Mouse (Mus musculus) T-cell, adult 2 months (primary cell): ENCODE results near the gene Slc2a12.
A peak's percentile ranks its signal among the peaks of the same experiment; 100 is the strongest.

Experiments
- DNase-seq: peaks from one replicate; pipeline ENCODE4 v3.0.0; 2022; ENCODE audit warnings: low spot score

Gene Slc2a12

GRCm38 (mm10) chr10:22660286-22661000 is 15.6 kb downstream of the Slc2a12 start:
- no peak for DNase-seq

- no peak for DNase-seq
Observed at GRCm38 (mm10) chr10:22668509-22668908, 23.7 kb downstream of the Slc2a12 start.

- DNase-seq: no peak
Observed at GRCm38 (mm10) chr10:22674176-22674575, 29.4 kb downstream of the Slc2a12 start.

- DNase-seq: no peak
Observed at GRCm38 (mm10) chr10:22675848-22676630, 31.2 kb downstream of the Slc2a12 start.

GRCm38 (mm10) chr10:22696236-22696635 is 51.4 kb downstream of the Slc2a12 start:
- DNase-seq: no peak

GRCm38 (mm10) chr10:22696864-22697263 is 52.1 kb downstream of the Slc2a12 start:
- no peak for DNase-seq

- no peak for DNase-seq
Observed at GRCm38 (mm10) chr10:22698158-22698953, 53.5 kb downstream of the Slc2a12 start.

- no peak for DNase-seq
Observed at GRCm38 (mm10) chr10:22699487-22700335, 54.9 kb downstream of the Slc2a12 start.

- no peak for DNase-seq
Observed at GRCm38 (mm10) chr10:22700773-22701172, 56.0 kb downstream of the Slc2a12 start.

- DNase-seq: no peak
Observed at GRCm38 (mm10) chr10:22701485-22702315, 56.9 kb downstream of the Slc2a12 start.

- DNase-seq: no peak
Observed at GRCm38 (mm10) chr10:22703844-22704243, 59.0 kb downstream of the Slc2a12 start.

- no peak for DNase-seq
Observed at GRCm38 (mm10) chr10:22708190-22708843, 63.5 kb downstream of the Slc2a12 start.

- DNase-seq: no peak
Observed at GRCm38 (mm10) chr10:22710173-22710777, 65.5 kb downstream of the Slc2a12 start.

- DNase-seq: no peak
Observed at GRCm38 (mm10) chr10:22712955-22713354, 68.1 kb downstream of the Slc2a12 start.

- peak; percentile 62 for DNase-seq
Observed at GRCm38 (mm10) chr10:22714520-22714919, 69.7 kb downstream of the Slc2a12 start.

- peak; percentile 16 for DNase-seq
Observed at GRCm38 (mm10) chr10:22718475-22718874, 73.7 kb downstream of the Slc2a12 start.

- DNase-seq: no peak
Observed at GRCm38 (mm10) chr10:22720781-22721529, 76.1 kb downstream of the Slc2a12 start.

GRCm38 (mm10) chr10:22725166-22725565 is 80.4 kb downstream of the Slc2a12 start:
- DNase-seq: no peak

- no peak for DNase-seq
Observed at GRCm38 (mm10) chr10:22726295-22726694, 81.5 kb downstream of the Slc2a12 start.
